Mouse (Mus musculus) lung, postnatal 4 days (tissue): ENCODE measurements around the gene Isy1.

ENCODE experiments used
- DNase-seq, 2 experiments: peaks; one replicate each; pipeline ENCODE4 v3.0.0; 2021

Gene Isy1

DNA sequence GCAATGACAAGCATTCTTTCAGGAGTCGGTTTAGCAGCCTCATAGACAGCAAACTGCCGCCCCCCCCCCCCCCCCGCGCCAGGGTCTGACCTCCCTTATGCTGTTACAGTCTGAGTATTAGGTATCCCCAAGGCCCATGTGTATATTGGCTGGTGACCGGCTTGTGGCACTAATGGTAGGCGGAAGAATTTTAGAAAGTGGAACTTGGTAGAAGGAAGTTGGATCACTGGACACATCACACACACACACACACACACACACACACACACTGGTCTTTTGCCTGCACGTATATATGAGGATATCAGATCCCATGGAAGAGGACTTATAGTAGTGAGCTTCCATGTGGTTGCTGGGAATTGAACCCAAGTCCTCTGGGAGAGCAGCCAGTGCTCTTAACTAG lies 36.1 kb downstream of the Isy1 start:
- DNase-seq: no peak

DNA sequence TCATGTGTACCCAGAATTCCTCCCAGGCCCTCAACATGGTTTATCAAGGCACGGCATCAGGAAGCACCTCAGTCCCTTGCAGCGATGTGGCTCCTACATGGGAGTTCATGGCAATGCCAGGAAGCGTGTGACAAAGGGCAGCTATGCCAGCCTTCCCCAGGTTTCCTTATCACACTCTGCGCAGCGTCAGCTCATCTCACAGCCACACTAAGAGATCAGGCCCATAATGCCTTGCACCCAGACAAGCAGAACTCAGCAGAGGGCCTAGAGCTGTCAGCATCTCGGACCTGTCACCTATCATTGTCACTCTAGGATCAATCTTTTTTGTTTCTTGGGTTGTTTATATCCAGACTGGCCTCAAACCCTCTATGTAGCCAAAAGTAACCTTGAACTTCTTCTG lies 39.0 kb downstream of the Isy1 start:
- DNase-seq: no peak

DNA sequence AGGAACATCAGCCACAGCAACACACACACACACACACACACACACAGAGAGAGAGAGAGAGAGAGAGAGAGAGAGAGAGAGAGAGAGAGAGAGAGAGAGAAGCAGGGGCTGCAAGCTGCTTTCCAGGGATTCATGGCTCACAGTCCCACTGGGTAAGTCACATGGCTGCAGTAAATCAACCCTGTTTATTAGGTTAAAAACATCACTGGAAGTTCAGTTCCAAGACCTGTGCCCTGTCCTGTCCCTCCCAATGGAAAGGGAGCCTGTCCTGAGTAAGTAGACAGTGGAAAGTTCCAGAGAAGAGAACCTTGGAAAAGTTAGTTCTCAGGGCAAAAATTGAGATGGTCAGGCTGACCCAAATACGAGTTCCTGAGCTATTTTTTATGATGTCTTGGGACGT lies 41.3 kb downstream of the Isy1 start:
- no peak for DNase-seq

DNA sequence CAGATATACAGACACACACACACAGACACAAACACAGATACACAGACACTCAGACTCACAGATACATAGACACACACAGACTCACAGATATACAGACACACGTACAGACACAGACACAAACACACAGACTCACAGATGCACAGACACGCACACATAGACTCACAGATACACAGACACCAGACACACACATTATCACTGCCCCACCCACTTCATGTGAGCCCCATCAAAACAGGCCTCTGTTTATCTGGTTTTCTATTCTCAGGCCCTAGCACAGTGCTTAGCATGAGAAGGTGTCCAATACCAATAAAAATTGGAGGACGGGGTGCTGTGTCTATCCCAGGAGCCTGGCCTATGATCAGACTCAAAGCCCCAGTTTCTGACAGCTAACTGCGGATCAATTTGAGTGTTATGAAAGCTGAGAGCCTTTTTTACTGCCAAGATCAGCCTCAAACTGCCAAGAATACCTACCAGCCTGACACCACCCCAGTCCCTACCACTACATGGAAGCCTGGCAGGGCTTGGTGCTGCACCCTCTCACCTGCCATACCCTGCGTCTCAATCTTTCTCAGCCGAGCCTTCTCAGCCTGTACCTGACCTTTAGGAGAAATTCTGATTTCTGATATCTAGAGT lies 42.2 kb downstream of the Isy1 start:
- DNase-seq: no peak

DNA sequence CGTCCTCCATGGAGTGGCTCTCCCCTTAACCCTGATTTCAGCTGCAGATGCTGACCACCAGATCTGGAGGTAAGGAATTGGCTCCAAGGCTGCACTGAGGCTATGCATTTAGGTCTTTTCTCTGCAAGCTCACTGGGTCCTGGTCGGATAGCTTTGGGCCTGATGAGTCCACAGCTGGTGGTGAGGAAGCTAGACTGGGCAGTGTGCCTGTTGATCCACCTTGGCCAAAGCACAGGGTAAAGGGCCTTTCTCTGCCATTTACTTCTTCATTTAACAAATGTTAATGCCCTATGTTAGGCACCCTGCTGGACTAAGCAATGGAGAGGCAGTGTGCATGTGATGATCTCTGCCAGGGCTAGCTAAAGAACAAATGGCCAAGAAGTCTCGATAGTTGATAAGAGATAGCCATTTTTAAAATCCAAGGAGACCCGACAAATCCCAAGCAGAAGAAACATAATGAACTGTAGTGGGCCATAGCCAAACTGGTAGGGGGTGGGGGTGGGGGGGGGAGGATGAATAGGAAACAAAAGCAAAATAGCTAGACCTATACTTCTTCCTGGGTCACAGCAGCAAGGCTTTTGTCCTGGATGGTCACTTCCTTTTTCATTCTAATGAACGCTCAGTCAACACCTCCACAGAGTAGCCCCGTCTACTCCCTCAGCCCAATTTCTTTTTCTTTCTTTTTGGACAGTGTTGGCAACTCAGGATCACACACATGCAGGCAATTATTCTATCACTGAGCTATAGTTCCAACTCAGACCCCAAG lies 43.0 kb downstream of the Isy1 start:
- DNase-seq: no peak

DNA sequence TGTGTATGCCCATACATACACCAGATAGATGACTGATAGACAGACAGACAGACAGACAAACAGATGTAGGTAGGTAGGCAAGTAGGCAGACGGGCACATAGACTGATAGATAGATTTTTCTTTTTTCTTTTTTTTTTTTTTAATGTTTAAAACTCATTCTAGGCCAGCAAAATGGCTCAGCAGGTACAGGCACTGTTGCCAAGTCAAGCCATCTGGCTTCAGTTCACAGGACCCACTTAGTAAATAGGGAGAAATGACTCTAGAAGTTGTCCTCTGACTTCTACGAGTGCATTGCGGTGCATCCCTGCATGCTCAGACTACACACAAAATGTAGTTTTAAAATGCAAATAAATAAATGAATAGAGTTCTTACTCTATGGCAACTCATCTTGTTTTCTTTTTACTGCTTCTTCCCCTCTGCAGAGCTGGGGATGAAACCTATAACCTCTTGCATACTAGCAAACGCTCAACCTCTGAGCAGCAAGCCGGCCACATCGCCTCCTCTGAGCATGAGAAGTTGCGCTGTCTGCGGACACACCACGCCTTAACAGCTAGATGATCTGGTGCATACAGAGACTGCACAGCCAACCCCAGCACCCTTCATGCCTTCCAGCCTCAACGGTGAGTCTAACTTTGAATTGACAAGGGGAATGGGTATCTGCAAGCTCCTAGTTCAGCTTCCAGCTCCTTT lies 44.6 kb downstream of the Isy1 start:
- no peak for DNase-seq

DNA sequence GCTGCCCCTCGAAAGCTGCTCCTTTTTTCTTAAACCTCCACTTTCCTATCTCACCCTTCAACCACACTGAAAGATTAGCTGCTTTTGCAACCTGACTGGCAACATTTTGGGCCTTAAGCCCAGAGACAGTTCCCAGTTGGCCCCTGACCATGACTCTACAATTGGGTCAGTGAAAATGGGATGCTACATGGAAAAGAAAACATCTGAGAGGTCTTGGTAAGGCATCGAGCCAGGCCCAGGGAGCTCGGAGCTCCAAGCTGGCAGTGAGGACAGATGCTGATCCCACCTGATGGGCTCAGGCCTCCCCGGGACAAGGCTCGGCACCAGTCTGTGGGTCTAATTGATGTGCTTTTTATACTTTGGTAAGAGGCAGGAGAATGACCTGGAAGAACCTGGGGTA lies 46.8 kb downstream of the Isy1 start:
- no peak for DNase-seq

DNA sequence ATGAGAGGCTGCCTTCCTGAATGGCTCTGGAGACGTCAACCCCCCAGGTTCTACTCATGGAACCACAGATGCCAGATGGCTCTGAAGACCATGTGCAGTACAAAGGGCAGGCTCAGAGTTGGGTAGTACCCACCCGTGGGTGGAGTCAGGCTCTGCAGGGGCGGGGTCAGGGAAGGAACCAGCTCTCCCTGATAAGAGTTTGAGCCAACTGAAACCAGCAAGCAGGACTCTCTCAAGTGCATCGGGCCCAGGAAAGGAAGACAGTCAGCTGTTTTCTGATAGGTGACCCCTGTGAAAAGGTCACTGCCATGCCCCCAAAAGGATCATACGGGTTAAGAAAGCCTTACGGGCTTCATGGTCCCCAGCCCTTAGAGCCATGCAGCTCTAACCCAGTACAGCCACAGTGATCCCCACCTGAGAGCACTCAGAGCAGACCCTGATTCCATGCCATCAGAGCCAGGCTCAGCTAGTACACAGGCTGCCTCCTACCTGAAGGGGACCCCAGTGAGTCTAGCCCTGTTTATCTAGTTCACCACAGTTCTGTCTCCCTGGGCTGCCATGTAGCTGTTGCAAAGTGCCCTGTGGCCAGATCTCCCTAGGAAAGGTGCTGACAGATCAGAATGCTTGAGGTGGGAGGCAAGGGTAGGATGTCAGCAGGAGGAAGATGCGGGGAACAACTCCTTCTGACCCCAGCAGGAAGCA lies 47.7 kb downstream of the Isy1 start:
- peak; percentile 41 to 46 for DNase-seq

DNA sequence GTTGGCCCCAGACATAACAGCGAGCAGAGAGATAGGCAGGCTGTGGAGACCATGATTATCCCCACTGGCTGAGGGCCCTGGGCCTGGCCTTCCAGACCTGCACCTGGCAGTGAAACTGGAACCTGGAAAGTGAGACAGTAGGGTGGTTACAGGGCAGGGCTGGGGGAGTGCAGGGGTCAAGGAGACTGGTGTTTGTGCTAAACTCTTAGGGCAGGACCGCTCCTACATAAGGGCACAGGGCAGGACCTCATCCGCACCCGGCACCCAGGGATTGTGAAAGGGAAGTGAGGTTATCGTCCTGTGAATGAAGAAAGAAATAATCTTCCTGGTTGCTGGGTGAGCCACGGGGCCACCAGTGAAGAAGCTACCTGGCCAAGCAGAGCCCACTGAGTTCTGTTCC lies 48.8 kb downstream of the Isy1 start:
- DNase-seq: no peak

DNA sequence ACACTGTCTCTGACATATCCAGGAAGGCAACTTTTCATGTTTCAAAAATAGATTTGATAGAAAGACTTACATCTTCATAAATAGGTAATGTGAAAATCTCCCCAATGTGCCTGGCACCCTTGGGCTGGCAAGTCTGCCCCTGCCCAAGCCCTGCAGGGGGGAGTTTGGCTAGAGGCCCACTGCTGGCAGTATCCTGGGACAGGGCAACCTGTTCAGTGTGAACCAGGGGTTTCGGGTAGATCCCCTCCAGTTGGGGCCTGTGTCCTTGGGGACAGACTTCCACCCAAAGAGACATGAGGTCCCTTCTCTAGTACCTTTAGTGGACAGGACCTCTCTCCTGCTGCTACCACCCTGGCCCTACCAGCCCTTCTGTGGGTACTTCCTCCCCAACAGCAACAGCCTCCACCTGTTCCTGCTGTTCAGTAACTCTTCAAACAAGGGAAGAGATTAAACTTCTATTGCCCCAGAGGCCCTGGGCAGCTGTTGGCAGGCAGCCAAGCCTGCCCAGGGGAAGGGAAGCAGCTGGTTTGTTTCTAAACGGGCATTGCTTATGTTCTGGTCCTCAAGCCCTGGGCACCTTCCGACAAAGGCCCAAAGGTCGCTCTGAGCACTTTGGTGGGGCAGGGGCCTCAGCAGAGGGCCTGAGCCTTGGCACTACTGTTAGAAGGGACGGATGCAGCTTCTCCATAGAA lies 49.6 kb downstream of the Isy1 start:
- peak; percentile 69 to 85 for DNase-seq

DNA sequence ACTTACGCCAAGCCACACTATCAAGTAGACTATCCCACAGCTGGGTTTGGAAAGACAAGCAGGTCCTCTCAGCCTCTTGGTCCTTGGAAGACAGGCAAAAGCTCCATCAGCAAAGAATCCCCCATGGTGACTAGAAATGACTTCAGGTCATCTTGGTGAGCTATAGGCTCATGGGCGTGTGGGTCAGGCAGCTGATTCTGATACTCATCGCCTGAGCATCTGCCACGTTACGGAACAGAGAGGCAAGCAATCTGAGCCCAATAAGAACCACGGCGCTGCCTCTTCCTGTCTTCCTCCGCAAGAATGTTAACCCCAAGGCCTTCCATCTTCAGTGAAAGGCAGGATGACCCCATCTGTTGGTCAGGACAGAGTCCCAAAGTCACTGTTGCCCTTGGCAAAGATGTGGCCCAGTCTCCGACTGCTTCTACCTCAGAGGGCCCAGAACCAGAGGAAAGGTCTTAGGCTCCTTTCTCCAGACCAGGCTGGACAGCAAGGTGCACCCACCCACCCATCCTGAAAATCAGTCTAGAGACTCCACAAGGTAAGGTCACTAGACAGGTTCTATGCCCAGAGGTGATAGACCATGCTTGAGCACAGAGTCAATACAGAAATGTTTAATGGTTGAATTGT lies 50.2 kb downstream of the Isy1 start:
- DNase-seq: peak in 1 of 2 experiments; percentile 5

DNA sequence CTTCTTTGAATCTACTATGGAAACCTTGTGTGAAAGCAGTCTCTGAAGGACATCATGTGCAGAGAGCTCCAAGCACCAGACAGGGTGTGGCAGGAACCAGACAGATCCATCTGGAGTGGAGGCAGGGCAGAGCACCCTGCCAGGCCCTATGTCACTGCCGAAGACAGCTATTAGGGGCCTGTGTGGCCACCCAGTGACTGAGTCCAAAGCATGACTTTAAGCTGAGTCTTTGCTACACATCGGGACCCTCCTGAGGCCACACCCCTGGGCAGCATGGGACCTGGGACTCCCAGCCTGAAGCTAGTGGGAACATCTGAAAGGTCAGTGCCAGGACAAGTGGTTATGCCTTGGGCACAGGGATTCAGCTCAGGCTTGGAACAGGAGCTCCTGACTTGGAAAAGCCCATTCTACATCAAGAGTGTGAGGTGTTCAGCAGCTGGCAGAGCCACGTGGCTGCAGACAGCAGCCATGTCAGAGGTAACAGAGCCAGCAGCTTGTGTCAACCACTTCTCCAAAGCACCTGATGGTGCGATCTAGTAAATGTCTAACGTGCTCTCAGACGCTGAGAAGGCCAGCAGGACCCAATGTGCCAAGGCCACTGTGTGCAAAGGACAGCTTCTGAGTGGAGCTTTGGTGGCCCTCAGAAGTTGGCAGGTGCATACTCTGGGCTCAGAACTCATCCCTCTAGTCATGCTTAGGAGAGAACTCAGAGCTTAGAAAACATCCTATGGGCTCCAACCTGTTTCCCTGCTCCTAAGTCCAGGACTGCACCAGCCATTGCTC lies 51.3 kb downstream of the Isy1 start:
- DNase-seq: peak in 1 of 2 experiments; percentile 21

DNA sequence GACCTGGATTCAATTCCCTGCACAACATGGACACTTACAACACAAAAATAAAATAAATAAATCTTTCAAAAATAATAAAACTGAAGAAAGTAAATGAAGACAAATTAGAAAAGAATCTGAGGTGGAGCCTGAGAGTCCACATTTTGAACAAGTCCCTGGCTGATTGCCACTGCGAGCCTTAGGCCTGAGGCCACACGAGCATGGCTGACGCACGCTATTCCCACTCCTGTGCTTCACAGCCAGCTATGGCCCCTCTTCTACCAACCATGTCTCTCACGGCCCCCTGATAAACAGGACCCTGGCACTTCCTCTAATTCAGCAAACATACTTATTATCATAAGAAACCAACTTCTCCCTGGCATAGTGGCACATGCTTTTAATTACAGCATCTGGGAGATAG lies 52.0 kb downstream of the Isy1 start:
- peak in 1 of 2 experiments; percentile 18 for DNase-seq

DNA sequence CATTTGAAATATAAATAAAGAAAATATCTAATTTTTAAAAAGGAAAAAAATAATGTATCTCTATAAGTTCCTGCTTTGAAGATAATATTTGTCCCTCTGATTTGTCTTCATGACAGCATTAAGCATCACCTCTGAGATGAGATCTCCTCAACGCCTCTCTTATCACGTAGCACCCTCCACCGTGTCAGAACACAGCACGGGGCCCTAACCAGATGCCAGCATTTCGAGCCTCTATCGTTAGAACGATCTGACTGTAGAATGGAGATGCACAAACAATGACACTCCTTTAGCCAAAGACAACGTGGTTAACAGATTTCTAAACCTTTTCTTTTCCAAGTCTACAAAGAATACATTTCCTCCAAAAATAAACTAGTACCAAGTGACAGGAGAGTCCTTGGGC lies 54.6 kb downstream of the Isy1 start:
- no peak for DNase-seq

DNA sequence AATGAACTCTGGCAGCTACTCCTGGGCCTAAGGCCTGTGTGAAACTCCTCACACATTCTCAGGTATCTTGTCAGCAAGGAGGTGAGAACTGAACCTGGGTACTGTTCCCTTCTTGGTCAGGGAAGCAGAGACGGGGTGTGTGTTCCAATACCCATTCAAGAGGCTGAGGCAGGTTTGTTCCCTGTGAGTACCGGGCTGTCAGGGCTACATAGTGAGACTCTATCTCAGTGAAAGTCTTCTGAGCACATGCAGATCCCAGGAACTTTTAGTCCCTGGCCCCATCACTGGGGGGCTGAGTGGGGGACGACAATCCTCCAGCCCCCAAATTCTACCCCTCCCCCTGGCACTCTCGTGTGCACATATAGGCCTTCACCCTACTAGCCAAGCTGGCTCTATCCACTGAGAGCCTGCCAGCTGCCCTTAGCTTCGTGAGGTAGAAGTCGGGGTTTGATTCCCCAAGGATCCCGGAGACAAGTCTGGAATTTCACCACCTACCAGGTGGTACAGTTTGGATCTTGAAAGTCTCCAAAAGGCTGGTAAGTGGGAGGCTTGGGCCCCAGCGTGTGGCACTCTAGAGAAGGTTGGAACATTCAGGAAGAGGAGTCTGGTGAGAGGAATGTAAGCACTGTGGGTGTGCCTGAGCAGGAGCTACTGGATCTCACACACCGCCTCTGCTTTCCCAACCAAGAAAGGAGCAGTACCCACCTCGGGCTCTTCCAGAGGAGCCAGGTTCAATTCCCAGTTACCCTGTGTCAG lies 57.9 kb downstream of the Isy1 start:
- DNase-seq: no peak

DNA sequence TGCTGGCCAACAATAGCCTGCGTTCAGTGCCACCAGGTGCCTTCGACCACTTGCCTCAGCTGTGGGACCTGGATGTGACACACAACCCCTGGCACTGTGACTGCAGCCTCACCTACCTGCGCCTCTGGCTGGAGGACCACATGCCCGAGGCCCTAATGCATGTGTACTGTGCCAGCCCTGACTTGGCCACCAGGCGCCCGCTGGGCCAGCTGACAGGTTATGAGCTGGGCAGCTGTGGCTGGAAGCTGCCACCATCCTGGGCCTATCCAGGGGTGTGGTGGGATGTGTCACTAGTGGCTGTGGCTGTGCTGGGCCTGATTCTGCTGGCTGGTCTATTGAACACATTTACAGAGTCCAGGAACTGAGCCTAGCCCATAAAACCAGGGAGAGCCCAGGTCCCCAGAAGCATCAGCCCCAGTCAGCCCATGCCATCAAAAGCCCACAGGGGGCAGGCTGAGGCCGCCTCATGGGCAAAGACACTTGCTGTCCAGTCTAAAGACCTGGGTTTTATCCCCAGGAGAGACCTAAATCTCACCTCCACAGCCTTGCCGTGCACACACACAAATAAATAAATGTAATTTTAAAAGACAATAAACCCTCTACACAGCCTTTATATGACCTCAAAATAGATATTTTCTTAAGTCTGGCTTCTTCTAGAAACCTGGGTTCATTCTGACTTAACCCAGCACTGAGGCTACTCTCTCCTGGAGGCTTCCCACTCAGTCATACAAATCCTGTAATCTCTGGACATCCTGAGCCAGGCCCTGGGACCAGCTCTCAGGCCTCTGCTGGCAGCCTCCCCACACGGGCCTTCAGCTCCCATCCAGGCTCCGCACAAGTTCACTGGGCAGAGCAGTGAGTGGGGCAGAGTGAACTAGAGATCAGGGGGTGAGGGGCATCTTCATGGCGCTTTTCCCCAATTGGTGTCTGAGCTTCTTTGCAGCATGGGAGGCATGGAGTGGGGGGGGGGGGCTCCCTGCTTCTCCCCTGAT lies 59.1 kb downstream of the Isy1 start:
- no peak for DNase-seq

DNA sequence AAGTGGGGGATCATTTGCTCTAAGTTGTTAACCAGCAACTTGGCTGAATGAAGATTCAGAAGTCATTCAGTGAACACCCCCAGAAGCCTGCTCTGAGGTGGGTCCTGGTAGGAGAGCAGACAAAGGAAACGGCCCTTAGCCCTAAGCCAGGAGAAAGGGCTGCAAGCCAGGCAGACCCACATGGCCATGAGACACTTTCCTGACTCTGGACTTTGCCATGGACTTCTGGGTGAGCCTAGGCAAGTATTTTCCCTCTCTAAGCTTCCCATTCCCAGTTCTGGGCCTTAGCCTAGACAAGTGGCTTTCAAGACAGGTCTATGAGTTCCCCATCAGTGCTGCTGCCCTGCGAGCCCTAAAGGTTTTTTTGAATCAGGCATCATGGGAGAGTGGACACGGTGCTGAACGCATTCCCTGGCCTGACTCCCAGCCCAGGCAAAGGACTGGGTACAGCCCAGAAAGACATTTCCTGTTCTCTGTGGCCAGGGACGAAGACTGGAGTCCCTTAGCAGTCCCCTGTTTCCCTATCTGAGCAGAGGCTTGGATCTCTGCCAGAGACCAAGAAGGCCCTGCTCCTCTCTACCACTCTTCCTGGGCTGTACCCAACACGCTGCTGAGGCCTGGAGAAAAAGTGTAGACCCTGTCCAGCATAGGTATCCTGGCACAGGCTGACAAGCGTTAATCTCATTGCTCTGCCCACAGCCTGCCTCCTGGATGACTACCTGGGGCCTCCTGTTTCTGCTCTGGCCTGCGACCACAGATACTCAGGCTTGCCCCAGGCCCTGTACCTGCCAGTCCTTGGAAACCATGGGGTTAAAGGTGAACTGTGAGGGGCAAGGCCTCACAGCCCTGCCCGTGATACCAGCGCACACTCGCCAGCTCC lies 60.1 kb downstream of the Isy1 start:
- DNase-seq: peak in 1 of 2 experiments; percentile 51

DNA sequence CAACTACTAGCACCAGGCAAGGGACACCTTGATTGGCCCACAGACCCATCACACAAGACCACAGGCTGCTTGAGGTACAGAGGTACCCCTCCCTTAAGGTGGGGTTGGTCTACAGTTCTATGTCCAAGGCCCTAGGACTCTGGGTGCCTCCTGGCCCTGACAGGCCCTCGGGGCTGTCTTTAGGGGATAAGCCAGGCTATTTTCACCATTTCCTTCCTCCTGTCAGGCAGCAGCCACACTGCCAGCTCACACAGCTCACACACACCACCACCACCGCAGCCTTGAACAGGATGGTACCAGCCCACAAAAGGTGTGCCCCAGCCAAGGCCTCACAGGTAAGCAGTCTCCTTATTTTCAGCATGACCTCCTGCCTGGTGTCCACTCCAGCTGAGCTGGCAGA lies 60.8 kb downstream of the Isy1 start, which contains the start of gene Gp9:
Gp9 (plus strand) TSS at position 231 of the 400 bp plus-strand sequence.
- DNase-seq: no peak
